Mouse (Mus musculus): ENCODE data around the gene Enpp1. TPM values are rescaled to one million over a fixed set of nuclear protein-coding genes. Genes with fewer than 3 reads are reported as not detected.

Enpp1 gene
- polyA plus RNA-seq, 1 experiment from 2014 or later = 2.0 TPM

DNA sequence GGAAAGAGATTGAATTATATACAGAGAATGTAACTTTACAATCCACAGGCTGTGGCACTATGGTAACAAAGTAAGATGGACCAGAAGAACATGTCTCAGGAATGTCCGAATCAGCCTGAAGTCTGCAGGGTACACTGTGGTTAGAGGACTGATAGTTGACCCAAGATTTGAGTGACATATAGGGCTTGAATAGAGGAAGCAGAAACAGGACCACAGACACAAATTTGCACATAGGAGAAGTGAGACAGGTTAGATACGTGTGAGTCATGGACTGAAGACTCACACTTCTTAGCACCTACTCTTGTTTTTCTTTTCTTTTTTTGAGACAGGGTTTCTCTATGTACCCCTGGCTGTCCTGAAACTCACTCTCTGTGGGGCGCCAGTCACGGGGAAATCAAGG lies 15.5 kb upstream of the Enpp1 start:
- Histone ChIP-seq H3K36me3 (no peaks in the 10 kb centered on the region), H3K4me1 (no peaks in the 10 kb centered on the region), H3K4me3 (no peak overlapping the region), H3K9me3 (no peaks in the 10 kb centered on the region), H3K27ac (no peak overlapping the region), H3K9ac (no peak overlapping the region), H3K4me2 (replicated peaks) (no peak overlapping the region), H3K27me3 (replicated peaks) (no peaks in the 10 kb centered on the region)
- WGBS = 87% methylated on average over 4 of the region's 4 CpGs
- ATAC-seq (ENCODE audit: low FRiP score, low read depth) = no peak

DNA sequence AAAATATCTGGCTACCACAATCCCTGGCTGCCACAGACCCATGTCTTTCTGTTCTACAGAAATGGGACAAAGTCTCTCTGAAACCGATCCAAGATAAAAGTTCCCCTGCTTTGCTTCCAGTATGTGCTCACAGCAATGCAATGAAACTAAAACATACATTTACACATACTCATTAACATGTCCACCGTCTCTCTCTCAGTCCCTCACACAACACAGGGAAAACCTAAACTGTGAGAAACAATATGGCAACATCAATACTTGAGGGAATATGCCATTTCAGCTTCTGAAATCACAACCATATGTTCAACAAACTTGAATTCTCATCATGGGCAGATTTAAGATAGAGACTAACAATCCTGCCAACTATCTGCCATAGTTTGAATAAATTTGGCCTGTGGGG lies 13.2 kb upstream of the Enpp1 start:
- Histone ChIP-seq H3K9ac (no peak overlapping the region), H3K27me3 (replicated peaks) (no peaks in the 10 kb centered on the region), H3K9me3 (no peaks in the 10 kb centered on the region), H3K4me3 (no peak overlapping the region), H3K36me3 (no peaks in the 10 kb centered on the region), H3K4me1 (no peaks in the 10 kb centered on the region), H3K4me2 (replicated peaks) (no peak overlapping the region), H3K27ac (no peak overlapping the region)
- ATAC-seq (ENCODE audit: low FRiP score, low read depth) = no peak
- WGBS = 95% methylated on average over 2 of the region's 2 CpGs

DNA sequence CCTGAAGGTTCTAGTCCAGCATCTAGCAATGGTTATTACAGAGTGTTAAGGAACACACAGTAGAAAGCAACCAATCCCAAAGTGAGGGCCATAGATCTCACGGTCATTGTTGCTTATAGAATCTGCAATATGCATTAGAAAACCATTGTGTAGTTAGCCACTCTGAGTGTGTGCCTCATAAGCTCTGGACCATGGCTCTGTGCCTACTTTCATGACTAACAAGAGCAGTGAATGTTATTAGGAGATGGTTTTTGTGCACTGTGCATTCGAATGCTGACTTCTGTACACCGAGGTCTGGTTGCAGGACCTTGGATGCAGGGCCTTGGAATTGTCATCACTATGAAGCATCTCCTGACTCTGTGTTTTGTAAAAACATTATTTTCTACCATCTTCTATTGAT lies 9.9 kb upstream of the Enpp1 start:
- H3K4me2 ChIP-seq (replicated peaks) = no peak overlapping the region
- no peak for ATAC-seq (ENCODE audit: low FRiP score, low read depth)
- H3K4me1 ChIP-seq = no peaks in the 10 kb centered on the region
- 94% methylated on average over 3 of the region's 3 CpGs for WGBS
- no peak overlapping the region for H3K4me3 ChIP-seq
- no peaks in the 10 kb centered on the region for H3K27me3 ChIP-seq (replicated peaks)
- H3K36me3 ChIP-seq = no peaks in the 10 kb centered on the region
- H3K9ac ChIP-seq = no peak overlapping the region
- H3K9me3 ChIP-seq = no peaks in the 10 kb centered on the region
- H3K27ac ChIP-seq = no peak overlapping the region

DNA sequence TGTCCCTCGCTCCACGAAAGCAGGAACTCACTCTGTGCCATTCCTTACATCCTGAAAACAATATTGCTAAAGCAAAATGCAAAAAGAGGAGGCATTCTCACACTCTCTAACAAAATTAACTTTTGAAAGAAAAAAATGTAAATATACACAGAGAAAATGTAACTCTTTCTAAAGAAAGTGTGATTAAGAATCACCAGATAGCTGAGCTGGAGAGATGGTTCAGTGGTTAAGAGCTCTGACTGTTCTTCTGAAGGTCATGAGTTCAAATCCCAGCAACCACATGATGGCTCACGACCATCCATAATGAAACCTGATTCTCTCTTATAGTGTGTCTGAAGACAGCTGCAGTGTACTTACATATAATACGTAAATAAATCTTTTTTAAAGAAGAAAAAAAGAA lies 7.4 kb upstream of the Enpp1 start:
- Histone ChIP-seq H3K36me3 (no peaks in the 10 kb centered on the region), H3K9me3 (no peaks in the 10 kb centered on the region), H3K4me2 (replicated peaks) (no peak overlapping the region), H3K27me3 (replicated peaks) (no peaks in the 10 kb centered on the region), H3K4me1 (no peaks in the 10 kb centered on the region), H3K4me3 (no peak overlapping the region), H3K9ac (no peak overlapping the region), H3K27ac (no peak overlapping the region)
- ATAC-seq (ENCODE audit: low FRiP score, low read depth) = no peak
- WGBS = 90% methylated on average over 4 of the region's 4 CpGs

DNA sequence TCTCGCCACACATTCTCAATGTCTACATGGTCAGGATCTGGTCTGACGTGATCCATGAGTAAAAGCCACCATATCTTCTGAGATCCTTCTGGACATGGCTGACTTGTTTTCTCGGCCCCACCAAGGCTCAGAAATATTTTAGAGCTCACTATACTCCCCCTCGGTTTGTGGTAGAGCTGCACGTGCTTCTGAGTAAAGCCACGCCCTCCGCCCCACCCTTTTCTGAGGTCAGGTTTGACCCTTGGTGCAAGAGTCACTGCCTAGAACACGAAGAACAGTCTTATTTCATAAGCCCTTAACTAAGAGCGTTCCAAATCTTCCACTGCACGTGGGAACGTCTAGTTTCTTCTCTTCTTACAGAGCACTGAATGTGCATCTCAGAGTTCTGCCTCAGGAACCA lies 6.8 kb upstream of the Enpp1 start:
- Histone ChIP-seq H3K4me3 (no peak overlapping the region), H3K36me3 (no peaks in the 10 kb centered on the region), H3K27me3 (replicated peaks) (no peaks in the 10 kb centered on the region), H3K4me1 (no peaks in the 10 kb centered on the region), H3K9ac (no peak overlapping the region), H3K27ac (no peak overlapping the region), H3K9me3 (no peaks in the 10 kb centered on the region), H3K4me2 (replicated peaks) (no peak overlapping the region)
- 57% methylated on average over 11 of the region's 11 CpGs for WGBS
- no peak for ATAC-seq (ENCODE audit: low FRiP score, low read depth)

DNA sequence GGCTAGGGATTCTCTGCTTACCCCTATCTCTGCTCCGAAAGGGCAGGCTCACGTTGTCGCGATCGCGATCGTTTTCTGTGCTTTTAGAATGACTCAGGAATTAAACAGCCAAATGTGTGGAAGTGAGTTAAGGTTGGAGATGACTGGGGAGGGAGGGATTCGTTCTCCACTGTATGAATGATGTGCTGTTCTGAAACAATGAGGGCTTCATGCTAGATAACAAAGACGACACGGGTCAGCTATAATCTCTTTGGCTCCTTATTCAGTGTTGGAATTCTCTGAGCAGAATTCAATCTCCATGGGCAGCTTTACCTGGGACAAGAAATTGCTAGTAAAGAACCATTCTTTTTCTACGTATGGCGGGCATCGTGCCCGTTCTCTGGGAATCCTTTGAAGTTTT lies 6.1 kb upstream of the Enpp1 start:
- Histone ChIP-seq H3K4me3 (no peak overlapping the region), H3K27ac (no peak overlapping the region), H3K9me3 (no peaks in the 10 kb centered on the region), H3K4me1 (no peaks in the 10 kb centered on the region), H3K4me2 (replicated peaks) (no peak overlapping the region), H3K9ac (no peak overlapping the region), H3K36me3 (no peaks in the 10 kb centered on the region), H3K27me3 (replicated peaks) (peaks cover under 1% of the 10 kb centered on the region; the same call in 1 of the 2 replicates)
- no peak for ATAC-seq (ENCODE audit: low FRiP score, low read depth)
- WGBS = 53% methylated on average over 14 of the region's 14 CpGs

DNA sequence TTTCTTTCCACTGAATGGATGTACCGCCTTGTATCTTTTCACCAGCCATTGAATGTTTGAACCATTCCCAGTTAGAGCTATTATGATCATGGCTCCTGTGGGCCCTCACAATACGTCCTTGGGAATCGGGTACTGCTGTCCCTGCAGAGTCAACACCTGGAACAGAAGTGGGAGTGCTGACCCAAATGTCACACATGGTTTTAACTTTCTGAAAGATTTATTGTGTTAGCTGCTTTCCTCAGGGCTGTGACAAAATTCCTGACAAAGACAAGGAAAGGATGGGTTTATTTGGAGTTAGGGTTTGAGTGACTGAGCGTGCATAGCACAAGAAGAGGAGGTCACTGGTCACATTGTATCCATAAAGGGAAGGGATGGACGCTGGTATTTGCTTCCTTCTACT lies 4.3 kb upstream of the Enpp1 start:
- 74% methylated on average over 5 of the region's 5 CpGs for WGBS
- H3K27me3 ChIP-seq (replicated peaks) = peaks cover 16% of the 10 kb centered on the region
- no peak overlapping the region for H3K4me3 ChIP-seq
- no peak for ATAC-seq (ENCODE audit: low FRiP score, low read depth)
- no peaks in the 10 kb centered on the region for H3K9me3 ChIP-seq
- H3K9ac ChIP-seq = no peak overlapping the region
- no peak overlapping the region for H3K27ac ChIP-seq
- H3K36me3 ChIP-seq = no peaks in the 10 kb centered on the region
- H3K4me1 ChIP-seq = 0 out of 2 replicates have a peak, but pooled peaks cover 5% of the 10 kb centered on the region
- no peak overlapping the region for H3K4me2 ChIP-seq (replicated peaks)

DNA sequence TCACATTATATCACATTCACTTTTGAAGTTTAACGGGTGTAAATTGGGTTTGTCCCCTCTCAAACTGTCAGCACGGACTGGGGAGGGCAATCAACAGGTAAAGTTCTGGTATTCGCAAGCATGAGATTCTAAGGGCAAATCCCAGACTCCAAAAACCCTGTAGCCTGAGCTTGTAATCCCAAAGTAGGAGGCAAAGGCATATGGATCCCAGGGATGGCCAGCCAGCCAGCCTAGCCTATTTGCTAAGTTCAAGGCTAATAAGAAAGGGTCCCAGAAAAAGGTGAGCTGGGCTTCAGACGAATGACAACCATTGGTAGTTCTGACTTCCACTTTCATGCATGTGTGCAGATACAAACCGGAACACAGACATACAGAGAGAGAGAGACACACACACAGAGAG lies 942 bp upstream of the Enpp1 start:
- H3K4me2 ChIP-seq (replicated peaks) = no peak overlapping the region
- H3K36me3 ChIP-seq = no peaks in the 10 kb centered on the region
- H3K4me3 ChIP-seq = no peak overlapping the region
- 74% methylated on average over 5 of the region's 5 CpGs for WGBS
- no peak overlapping the region for H3K9ac ChIP-seq
- no peak for ATAC-seq (ENCODE audit: low FRiP score, low read depth)
- H3K4me1 ChIP-seq = 0 out of 2 replicates have a peak, but pooled peaks cover 5% of the 10 kb centered on the region
- H3K9me3 ChIP-seq = no peaks in the 10 kb centered on the region
- H3K27ac ChIP-seq = no peak overlapping the region; the same call in 1 of the 2 replicates
- H3K27me3 ChIP-seq (replicated peaks) = peaks cover 20% of the 10 kb centered on the region

DNA sequence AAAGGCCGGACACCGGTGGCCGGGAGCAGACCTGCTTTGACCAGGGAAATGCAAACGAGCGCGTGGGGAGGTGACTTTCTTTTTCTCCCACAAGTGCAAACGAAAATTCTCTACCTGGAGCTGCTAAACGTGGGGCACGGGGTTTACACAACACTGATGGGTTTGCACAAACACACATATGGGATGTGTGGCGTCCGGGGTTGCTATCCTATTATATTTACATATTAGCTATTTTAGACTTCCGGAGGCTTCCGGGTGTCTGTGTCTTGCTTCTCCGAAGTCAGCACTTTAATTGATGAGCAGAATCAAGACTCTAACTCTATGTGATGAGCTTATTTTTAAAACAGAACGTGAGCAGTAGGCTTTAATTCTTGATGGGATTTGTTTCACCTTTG lies 405 bp upstream of the Enpp1 start:
- Histone ChIP-seq H3K4me1 (0 out of 2 replicates have a peak, but pooled peaks cover 5% of the 10 kb centered on the region), H3K27ac (no peak overlapping the region), H3K9me3 (no peaks in the 10 kb centered on the region), H3K9ac (0 out of 2 replicates have a peak overlapping the region, but pooled peaks have one; percentile 61), H3K4me3 (peak overlapping the region; percentile 65), H3K36me3 (no peaks in the 10 kb centered on the region), H3K27me3 (replicated peaks) (peaks cover 20% of the 10 kb centered on the region), H3K4me2 (replicated peaks) (peak overlapping the region; percentile 100)
- ATAC-seq (ENCODE audit: low FRiP score, low read depth) = 0 out of 2 replicates have a peak, but pooled peaks have one; percentile 10
- WGBS = 16% methylated on average over 15 of the region's 15 CpGs

DNA sequence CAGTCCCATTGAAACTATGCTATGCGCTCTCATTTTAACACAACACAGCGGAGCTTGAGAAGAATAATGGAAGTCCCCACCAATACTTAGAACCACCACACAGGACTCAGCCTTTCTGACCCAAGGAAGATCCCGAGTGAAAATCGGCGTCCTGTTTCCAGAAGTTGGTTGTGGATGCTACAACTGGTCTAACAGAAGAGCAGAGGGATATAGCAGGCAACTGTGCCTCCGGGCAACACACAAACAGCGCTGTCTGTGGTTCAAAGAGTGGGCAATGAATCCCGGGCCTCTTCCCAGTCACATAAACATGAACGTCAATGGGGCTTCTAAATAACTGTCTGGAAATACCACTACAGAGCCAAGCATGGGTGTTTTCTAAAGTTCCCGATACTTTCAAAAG lies 888 bp downstream of the Enpp1 start:
- H3K9ac ChIP-seq = no peak overlapping the region
- H3K4me1 ChIP-seq = 0 out of 2 replicates have a peak, but pooled peaks cover 5% of the 10 kb centered on the region
- H3K27ac ChIP-seq = no peak overlapping the region
- ATAC-seq (ENCODE audit: low FRiP score, low read depth) = peak; percentile 5; the same call in 1 of the 2 replicates
- H3K4me3 ChIP-seq = peak overlapping the region; percentile 65
- no peaks in the 10 kb centered on the region for H3K36me3 ChIP-seq
- no peaks in the 10 kb centered on the region for H3K9me3 ChIP-seq
- peaks cover 20% of the 10 kb centered on the region for H3K27me3 ChIP-seq (replicated peaks)
- H3K4me2 ChIP-seq (replicated peaks) = peak overlapping the region; percentile 100
- WGBS = 17% methylated on average over 10 of the region's 10 CpGs

DNA sequence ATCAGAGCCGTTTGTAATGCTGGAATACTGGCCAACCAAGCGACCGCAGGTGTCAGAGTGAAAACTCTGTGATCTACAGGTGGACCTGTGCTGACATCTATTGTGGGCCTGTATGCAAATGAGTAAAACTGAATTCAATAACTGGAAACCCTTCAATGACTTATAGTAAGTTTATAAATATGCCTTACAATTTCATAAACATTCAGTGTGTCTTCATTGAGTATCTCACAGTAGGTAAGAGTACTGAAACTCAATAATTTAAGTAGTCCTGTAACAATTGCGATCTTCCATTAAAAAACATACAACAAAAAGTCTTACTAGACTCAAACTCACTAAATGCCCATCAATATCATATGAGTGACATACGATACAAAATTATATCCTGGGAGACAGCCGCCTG lies 1.6 kb downstream of the Enpp1 start:
- H3K4me2 ChIP-seq (replicated peaks) = no peak overlapping the region
- no peak for ATAC-seq (ENCODE audit: low FRiP score, low read depth)
- WGBS = 96% methylated on average over 6 of the region's 6 CpGs
- no peaks in the 10 kb centered on the region for H3K9me3 ChIP-seq
- peaks cover 20% of the 10 kb centered on the region for H3K27me3 ChIP-seq (replicated peaks)
- no peak overlapping the region for H3K4me3 ChIP-seq
- no peak overlapping the region for H3K27ac ChIP-seq
- no peaks in the 10 kb centered on the region for H3K36me3 ChIP-seq
- H3K4me1 ChIP-seq = 0 out of 2 replicates have a peak, but pooled peaks cover 5% of the 10 kb centered on the region
- no peak overlapping the region for H3K9ac ChIP-seq

DNA sequence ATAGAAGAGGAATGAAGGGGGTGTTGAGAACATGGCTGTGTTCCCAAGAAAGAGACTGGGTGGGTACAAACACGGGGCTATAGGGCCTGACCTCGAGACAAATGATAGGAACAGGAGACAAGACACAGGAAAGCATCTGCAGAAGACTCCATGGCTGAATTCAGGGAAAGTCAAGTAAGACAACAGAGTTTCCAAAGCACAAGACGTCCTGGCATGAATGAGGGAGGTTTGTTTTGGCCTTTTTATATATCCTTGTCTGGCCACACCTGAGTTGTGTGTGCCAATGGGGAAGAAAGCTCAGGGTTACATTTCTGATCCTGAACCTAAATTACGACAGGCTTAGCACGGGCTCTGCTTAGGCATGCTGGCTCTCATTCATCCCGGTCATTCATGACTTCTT lies 4.2 kb downstream of the Enpp1 start:
- H3K36me3 ChIP-seq = no peaks in the 10 kb centered on the region
- no peak overlapping the region for H3K4me3 ChIP-seq
- 0 out of 2 replicates have a peak, but pooled peaks cover 5% of the 10 kb centered on the region for H3K4me1 ChIP-seq
- no peak overlapping the region for H3K9ac ChIP-seq
- H3K4me2 ChIP-seq (replicated peaks) = no peak overlapping the region
- 83% methylated on average over 6 of the region's 6 CpGs for WGBS
- no peak for ATAC-seq (ENCODE audit: low FRiP score, low read depth)
- H3K27me3 ChIP-seq (replicated peaks) = peaks cover 16% of the 10 kb centered on the region
- H3K9me3 ChIP-seq = no peaks in the 10 kb centered on the region
- no peak overlapping the region for H3K27ac ChIP-seq

DNA sequence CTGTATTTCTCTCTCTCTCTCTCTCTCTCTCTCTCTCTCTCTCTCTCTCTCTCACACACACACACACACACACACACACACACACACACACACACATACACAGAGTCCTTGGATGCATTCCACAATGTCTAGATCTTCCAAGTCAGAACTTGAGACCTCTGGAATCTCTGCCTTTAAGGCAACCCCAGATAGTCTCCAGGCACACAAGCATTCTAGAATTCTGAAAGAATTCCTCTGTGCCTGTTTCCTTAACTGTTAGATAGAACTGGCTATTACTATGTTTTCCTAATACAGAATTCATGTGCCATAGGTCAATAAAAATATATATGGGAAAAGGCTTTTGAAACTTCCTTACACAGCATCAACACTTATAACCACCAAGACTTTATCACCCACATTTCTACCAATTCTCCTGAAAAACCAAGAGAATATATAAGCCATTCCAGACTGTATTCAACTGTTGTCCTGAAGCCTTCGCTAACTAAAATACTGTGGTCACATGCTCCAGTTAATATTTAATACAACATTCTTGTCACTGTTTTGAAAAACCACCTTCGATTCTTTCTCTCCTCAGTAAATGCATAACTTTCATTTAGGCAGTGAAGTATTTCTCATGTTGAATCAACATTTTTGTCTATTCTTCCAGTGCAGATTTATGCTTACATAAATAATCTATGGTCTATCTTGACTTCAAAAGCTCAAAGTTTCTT lies 5.4 kb downstream of the Enpp1 start:
- no peak overlapping the region for H3K9ac ChIP-seq
- peaks cover 8% of the 10 kb centered on the region for H3K27me3 ChIP-seq (replicated peaks)
- no peak for ATAC-seq (ENCODE audit: low FRiP score, low read depth)
- H3K4me1 ChIP-seq = no peaks in the 10 kb centered on the region
- H3K36me3 ChIP-seq = no peaks in the 10 kb centered on the region
- WGBS = 90% methylated on average over 2 of the region's 2 CpGs
- no peaks in the 10 kb centered on the region for H3K9me3 ChIP-seq
- no peak overlapping the region for H3K27ac ChIP-seq
- H3K4me3 ChIP-seq = no peak overlapping the region
- no peak overlapping the region for H3K4me2 ChIP-seq (replicated peaks)
